ENCODE assay signal across 17 mouse cellular contexts in the genomic region with DNA sequence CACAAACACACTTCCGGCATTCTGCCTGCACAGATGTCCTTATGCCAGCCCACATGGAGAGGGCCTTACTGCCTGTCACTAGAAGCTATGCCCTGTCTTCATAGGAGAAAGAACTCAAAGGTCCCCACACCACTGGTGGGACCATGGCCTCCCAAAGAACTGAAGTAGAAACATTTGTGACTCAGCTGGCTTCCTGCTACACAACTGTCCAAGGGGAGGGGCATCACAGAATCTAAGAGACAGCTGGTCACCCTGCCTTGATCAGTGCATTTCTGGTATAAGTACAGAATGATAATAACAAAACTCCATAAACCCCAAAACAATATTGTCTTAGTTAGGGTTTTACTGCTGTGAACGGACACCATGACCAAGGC.
"Had no signal": no experiment of that assay in that cellular context is flagged by ENCODE, and none has a peak within 500 bp of the region (broad histone marks: within the 10 kb centered on the region; RNA-seq: fewer than 3 reads in every experiment).

No protein-coding gene starts in this region.

- H3K4me2 ChIP-seq: limb, embryonic 12.5 days; limb, embryonic 15.5 days; liver, embryonic 11.5 days; lung, embryonic 14.5 days; midbrain, embryonic 11.5 days; neural tube, embryonic 12.5 days; neural tube, embryonic 15.5 days had no signal

- H3K36me3 ChIP-seq: limb, embryonic 12.5 days; limb, embryonic 15.5 days; neural tube, embryonic 12.5 days; neural tube, embryonic 15.5 days had no signal

- H3K4me1 ChIP-seq: limb, embryonic 12.5 days; neural tube, embryonic 12.5 days; neural tube, embryonic 15.5 days had no signal

- DNase-seq: kidney, adult 9 months; kidney, postnatal 14 days; left cerebral cortex, postnatal 4 days; liver, postnatal 0 days; midbrain, embryonic 14.5 days; right cerebral cortex, adult 18-20 months; right cerebral cortex, postnatal 14 days; right cerebral cortex, postnatal 4 days; thymus, postnatal 25 days had no signal

- H3K9me3 ChIP-seq: limb, embryonic 15.5 days; neural tube, embryonic 12.5 days; neural tube, embryonic 15.5 days had no signal

- H3K9ac ChIP-seq: limb, embryonic 12.5 days; limb, embryonic 15.5 days; liver, embryonic 14.5 days; liver, postnatal 0 days; lung, embryonic 14.5 days; neural tube, embryonic 12.5 days; neural tube, embryonic 15.5 days had no signal

- H3K4me3 ChIP-seq: limb, embryonic 12.5 days; limb, embryonic 15.5 days; neural tube, embryonic 12.5 days; neural tube, embryonic 15.5 days had no signal

- H3K27ac ChIP-seq: limb, embryonic 12.5 days; liver, embryonic 14.5 days; neural tube, embryonic 12.5 days; neural tube, embryonic 15.5 days had no signal

- H3K27me3 ChIP-seq: limb, embryonic 12.5 days; limb, embryonic 15.5 days; neural tube, embryonic 12.5 days; neural tube, embryonic 15.5 days had no signal

- ATAC-seq: liver, postnatal 0 days had no signal
